Mouse (Mus musculus): Measurements from ENCODE around the gene Zbtb22. TPM values are rescaled to one million over a fixed set of nuclear protein-coding genes. Genes with fewer than 3 reads are reported as not detected.
A peak's percentile ranks its signal among the peaks of the same experiment; 100 is the strongest.
"Not testable (repeated sequence)": the region's sequence is repeated elsewhere in the genome, so short reads cannot be mapped to it uniquely, and the experiment has no call there.

The Zbtb22 gene
- total RNA-seq, 2 experiments from 2014 or later = 29.2 to 34.3 TPM

DNA sequence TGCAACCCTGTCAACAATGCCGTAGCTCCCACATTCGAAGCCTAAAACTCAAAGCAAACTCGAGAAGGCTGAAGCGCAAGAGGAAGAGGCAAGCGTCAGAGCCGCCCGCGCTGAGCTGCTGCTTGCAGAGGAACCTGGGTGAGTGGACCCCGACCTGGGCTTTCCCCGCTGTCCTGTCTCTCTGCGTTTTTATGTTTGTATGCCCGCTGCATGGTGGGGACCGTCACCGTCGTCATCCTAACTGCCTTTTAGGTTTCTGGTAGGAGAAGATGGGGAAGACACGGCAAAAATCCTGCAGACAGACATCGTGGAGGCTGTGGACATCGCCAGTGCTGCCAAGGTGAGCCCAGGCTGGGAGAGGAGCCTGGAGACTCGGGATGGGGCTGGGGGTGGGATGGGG, 25.7 kb downstream of the Zbtb22 start:
- DNase-seq = no peak

- DNase-seq = no peak
These were observed 27.8 kb downstream of the Zbtb22 start for GRCm38 (mm10) chr17:33943454-33943853.

DNA sequence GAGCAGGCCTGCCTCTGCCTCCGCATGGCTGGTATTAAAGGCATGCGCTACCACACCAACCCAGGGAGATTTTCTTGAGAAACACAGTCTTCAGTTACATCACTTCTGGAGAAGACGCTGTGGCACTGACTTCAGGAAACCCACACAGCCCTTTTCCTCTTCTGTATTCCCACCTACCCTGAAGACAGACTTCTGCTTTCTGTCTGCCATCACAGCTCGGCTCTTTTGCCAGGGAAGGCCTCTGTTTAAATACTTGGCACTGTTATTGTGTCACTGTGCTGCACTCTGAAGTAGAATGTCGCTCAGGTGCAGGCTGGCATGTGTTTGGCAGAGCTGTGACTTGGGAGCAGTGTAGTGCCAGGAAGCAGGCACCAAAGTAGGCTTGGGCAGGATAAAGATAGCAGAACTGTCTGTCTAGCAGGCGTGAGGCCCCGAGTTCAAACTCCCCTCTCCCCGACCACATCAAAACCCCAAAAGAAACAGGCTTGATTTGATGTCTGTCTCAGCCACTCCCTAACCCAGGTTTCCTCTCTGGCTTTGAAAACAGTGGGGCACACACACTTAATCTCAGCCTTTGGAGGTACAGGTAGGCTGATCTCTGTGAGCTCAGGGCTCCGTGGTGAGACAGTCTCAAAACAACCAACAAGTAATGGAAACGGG, 31.9 kb downstream of the Zbtb22 start:
- no peak for DNase-seq

- no peak for DNase-seq
These were observed 32.6 kb downstream of the Zbtb22 start for GRCm38 (mm10) chr17:33948090-33948904.

DNA sequence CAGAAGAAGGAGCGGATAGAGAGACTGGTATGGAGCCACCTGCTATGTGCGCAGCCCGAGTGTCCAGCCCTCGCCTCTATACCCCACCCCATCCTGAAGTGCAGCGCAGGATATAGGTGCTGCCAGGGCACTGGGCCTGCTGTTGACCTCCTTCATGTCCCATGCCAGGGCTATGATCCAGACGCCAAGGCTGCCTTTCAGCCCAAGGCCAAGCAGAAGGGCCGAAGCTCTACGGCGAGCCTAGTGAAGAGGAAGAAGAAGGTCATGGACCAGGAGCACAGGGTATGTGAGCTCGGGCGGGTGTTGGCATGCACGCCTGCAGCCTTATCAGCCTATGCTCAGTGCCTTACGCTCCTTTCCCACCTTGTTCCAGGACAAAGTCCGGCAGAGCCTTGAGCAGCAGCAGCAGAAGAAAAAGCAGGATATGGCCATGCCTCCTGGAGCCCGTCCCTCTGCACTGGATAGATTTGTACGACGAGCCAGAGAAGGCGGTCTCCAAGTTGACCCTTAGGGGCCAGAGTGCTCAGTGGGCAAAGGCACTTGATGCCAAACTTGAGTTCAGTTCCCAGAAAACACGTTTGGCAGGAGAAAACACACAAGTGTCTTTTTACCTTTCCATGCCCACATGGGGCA, 33.3 kb downstream of the Zbtb22 start:
- DNase-seq = peak; percentile 49

GRCm38 (mm10) chr17:33950131-33950625, 34.5 kb downstream of the Zbtb22 start:
- no peak for DNase-seq

- peak; percentile 89 for DNase-seq
These were observed 35.6 kb downstream of the Zbtb22 start, which contains the start of gene B3galt4 for GRCm38 (mm10) chr17:33951021-33951946. TSS of gene B3galt4 (minus strand) at chr17:33951488.

DNA sequence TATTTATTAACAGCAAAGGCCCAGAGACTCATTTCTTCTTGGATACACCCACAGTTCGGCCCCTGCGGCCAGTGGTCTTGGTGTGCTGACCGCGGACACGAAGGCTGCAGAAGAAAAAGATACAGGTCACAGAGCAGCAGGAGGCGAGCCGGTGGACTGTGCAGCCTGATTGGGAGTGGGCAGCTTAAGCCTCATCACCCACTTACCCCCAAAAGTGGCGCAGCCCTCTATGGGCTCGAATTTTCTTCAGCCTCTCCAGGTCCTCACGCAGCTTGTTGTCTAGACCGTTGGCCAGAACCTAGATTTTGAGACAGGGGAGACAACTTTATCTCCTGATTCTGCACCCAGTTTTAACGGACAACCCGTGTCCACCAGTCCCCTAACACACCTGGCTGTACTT, 36.3 kb downstream of the Zbtb22 start:
- DNase-seq = not testable (repeated sequence)

DNA sequence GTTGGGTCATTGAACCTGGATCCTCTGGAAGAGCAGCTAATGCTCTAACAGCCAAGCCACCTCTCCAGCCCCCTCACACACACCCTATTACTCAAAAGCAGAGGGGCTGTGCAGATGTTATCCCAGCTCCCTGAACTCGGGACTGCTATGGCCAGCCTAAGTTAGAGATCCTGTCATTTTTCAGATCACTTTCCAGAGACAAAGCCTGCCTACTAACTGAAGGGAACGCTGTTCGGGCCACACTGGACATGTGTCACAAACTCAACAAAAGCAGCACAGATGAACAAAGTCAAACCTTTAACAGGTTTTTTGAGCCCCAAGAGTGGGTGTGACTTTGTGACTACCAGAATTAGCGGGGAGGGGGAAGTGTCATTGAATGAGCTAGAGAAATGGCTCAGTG, 37.2 kb downstream of the Zbtb22 start:
- no peak for DNase-seq

DNA sequence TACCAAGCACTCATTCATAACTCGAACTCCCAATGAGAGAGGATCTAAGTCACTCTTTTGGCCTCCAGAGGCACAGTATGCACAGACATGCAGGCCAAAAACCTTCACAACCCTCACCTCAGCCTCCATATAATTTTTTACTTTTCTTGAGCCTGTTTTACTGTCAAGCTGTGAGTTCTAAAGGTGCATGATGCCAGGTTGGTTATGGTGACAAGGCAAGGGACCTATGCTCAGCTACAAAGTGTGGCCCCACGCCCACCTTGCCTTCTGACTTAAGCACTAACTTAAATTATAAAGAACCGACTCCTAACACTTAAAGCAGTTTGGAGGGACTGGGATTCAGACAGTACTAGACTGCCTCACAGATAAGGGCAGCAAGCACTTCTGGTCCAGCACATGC, 37.6 kb downstream of the Zbtb22 start:
- no peak for DNase-seq

GRCm38 (mm10) chr17:33953961-33954565, 38.4 kb downstream of the Zbtb22 start:
- DNase-seq = no peak

DNA sequence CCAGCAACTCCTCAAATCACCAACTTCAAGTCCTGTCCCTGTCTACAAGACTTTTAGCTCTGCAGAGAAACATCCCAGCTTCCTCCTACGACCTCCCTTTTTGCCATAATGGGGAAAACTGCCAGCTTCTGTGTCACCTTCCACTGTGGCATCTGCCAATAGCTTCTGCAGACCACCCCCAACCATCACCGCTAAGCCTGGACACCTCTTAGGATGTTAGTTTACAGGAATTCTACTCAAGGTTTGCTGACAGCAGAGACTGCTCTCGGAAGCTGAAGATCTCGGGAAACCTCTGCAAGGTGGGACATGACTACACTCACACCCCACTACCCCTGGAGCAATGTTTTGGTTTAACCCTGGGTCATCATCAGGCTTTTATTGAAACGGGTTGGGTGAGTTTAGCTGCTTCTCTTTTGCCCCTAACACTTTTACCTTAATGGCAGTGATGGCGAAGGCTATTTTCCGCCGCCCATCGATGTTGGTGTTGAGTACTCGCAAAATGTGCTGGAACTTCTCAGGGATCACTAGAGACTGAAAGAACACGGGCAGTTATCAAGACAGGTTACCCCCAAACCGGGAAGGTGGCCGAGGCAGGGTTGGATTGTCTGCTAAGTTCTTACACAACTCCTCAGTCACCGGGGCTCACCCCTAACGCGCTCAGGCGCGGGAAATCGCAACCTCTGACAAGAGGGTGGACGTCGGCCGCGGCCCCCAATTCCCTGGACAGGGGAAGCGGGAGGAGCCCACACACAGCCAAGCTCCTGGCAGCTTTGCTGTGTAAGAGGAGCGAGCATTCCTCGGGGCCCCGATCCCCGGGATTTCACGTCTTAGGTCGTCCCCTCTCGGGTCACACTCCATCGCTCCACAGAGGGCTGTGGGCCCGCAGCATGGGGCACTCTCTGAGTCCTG, 39.2 kb downstream of the Zbtb22 start:
- DNase-seq = no peak

DNA sequence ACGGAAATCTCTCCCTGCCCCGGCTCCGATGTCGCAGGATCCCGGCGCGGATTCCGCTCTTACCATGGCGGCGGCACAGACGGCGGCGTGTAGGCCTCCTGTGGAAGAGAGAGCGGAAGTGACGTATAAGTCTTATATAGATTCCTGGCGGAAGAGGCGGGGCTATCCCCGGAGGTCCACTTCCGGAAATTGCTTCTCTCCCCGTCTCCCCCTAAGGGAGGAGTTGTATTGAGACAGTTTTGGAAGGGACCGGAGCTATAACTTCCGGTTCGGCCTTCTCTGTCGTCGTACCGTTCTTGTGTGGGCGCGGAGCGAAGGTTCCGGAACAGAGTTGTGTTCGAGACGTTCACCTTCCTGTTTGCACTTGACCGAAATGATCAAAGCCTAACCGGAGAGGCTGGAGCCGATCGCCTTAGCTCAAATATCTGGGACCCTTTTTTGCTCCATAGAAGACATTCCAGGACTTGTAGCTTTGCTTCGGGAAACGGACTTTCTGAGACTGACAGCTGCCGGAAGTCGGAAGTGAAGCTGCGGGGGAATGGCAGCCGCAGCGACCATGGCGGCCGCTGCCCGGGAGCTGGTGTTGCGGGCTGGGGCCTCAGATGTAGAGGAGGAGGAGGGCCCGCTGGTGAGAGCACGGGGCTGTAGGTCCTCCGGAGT, 40.0 kb downstream of the Zbtb22 start, which contains the start of the genes Vps52 and Rps18:
Gene Vps52, plus strand, starts transcription at position 258 of the 660 bp plus-strand sequence.
Gene Rps18, minus strand, starts transcription at position 447 of the 660 bp plus-strand sequence.
- peak; percentile 96 for DNase-seq

DNA sequence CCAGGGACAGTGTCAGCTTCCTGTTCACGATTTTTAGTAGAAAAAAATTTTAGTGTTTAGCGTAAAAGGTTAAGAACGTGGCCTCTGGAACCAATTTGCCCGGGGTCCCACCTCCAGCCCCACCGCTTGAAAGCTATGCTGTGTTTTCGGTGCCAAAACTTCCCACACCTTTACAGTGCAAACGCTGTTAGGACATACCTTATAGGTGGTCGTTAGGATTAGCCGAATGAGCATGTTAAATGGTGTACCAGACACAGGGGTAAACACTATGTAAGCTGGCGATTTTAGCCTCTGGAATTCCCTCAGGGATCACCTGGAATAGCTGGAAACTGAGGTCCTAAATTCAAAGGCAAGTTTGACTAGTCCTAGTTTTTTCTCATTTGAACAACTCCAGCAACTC, 40.6 kb downstream of the Zbtb22 start:
- no peak for DNase-seq

GRCm38 (mm10) chr17:33957493-33957892, 41.8 kb downstream of the Zbtb22 start:
- no peak for DNase-seq

- no peak for DNase-seq
These were observed 42.7 kb downstream of the Zbtb22 start for GRCm38 (mm10) chr17:33958451-33958850.

DNA sequence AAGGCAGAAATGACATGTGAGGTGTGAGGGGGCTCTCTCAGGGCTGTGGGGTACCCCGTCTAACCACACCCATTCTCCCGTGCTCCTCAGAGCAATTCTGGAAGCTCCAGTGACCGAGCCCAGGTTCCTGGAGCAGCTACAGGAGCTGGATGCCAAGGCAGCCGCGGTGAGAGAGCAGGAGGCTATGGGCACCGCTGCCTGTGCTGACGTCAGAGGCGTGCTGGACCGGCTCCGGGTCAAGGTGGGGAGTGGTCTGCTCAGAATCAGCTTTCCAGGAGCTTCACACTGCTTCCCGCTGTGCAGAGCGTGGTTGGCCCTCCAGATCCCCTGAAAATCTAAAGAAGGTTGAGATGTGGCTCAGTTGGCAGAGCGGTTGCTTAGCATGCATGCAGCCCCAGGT, 43.4 kb downstream of the Zbtb22 start:
- no peak for DNase-seq

GRCm38 (mm10) chr17:33959948-33960347, 44.2 kb downstream of the Zbtb22 start:
- no peak for DNase-seq

GRCm38 (mm10) chr17:33962876-33963275, 47.2 kb downstream of the Zbtb22 start:
- DNase-seq = peak; percentile 4

Data from adrenal gland, postnatal 10 days (tissue).